Mouse (Mus musculus) natural killer cell, adult 2 months (primary cell): ENCODE measurements at regions not wholly inside any gene's neighbourhood (a gene's known extent, or its start where the extent isn't known, plus 50 kb on each side); places are given as distances from the start of the nearest gene placed in this dataset.

Source experiments
- DNase-seq, 2 experiments: peaks; one replicate each; pipeline ENCODE4 v3.0.0; 2022; ENCODE audit warnings: low spot score in 2 of 2

DNA sequence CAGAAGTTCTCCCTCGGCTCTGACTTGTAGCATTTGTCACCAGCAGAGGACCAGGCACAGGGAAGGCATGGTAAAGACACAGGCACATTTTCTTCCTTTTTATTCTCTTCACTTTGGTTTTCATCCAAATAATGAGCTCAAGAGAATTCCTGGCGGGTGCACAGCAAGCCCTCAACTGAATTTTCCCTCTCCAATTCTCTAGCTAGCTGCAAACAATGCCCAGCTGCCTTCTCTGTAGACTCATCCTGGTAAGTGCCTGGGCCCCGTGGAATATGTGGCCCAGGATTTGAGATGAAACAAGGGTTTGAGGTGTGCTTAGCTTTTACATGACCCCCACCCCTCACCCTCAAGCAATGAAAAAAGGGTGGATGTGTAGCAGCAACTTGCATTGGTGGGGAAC, 90.4 kb downstream of the Otol1 start:
- no peak for DNase-seq

DNA sequence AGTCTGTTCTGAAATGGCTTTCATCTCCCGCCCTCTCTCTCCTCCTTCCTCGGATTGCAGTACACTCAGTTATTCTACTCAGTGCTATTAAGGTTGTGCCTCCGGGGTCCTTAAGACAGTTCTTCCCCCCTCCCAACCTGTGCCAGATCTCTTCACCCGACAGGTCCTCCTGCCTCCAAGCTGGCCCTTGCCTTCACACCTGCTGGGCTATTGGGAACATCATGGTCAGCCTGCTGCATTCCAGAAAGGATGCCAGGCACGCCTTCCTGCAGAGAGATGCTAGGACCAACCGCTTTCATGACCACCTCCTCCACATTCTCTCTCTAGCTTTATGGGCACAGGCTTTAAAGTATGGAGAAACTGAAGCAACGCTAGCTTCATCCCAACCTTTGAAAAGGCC, 94.7 kb downstream of the Otol1 start:
- no peak for DNase-seq

- no peak for DNase-seq
Measured at GRCm38 (mm10) chr3:70102593-70103213, 95.3 kb downstream of the Otol1 start.

DNA sequence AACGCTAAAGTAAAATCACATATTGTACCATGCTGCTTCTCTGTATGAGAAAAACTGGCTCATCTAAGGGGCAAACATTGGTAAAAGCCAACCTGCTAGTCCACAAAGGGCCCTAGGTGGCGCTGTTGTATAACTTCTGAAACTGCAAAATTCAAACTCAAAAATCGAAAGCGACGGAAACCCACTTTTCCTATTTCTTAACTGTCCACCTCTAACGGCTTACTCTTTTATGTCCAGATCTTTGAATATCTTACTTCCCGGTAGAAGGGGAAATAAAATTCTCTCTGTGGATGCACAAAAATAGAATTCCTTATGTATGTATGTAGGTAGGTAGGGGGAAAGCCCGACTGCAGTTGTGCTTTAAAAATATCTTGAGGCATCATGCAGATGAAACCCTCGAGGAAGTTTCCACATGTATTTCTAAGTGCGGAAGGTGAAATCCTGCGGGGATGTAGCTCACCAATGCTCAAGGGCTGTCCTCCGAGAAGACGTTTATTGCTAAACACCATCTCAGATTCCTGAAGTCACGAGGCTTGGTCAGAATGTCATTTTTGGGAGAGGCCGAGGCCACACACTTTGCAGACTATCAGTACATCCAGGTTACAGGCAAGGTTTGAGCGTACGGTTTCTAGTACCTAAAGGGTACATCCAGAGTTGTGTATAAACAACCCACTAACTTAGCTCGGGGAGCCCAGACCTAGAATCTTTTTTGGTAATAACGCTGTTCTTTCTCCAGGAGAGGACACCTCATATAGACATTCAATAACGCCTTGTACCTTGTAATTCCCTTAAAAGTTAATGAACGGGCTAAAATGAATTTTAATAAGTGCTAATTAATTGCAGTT, 96.8 kb downstream of the Otol1 start:
- DNase-seq: peak; percentile 5 to 40

GRCm38 (mm10) chr3:70104828-70105399, 97.5 kb downstream of the Otol1 start:
- no peak for DNase-seq

GRCm38 (mm10) chr3:70105561-70105960, 98.1 kb downstream of the Otol1 start:
- DNase-seq: no peak

DNA sequence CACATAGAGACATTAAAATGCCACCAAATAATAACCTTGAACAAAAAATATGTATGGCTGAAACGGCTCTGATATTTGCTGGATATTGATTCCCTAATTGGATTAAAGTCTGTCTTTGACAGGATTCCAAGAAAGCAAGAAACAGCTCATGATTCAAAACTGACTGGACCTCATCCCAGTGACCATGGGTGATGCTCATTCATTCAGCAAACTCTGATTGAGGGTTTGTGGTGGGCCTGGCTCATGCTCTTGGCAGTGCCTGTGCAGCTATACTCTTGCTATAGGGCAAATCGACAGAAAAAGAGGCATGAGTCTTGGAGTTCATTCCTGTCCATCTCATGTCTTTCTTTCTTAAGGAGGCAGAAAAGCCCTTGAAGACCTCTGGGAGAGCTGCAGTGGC, 98.7 kb downstream of the Otol1 start:
- DNase-seq: no peak

DNA sequence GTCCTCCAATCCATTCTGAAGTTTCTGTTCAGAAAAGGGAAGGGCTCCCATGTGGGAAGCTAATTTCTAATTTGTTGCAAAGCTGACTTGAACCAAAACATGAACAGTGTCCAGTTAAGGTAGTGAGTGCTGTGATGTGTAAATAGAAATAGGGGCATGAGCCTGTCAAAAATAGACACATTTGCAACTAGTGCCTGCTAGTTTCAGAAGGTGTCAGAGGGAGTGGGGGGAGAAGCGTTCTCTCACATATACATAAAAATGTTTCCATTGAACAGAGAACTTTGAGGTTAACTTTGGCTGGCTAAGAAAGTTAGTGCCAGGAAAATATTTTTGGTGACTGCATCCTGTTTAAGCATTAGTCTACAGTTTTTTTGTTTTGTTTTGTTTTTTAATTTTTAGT, 118.8 kb downstream of the Otol1 start:
- no peak for DNase-seq

GRCm38 (mm10) chr3:70130241-70131029, 123.0 kb downstream of the Otol1 start:
- no peak for DNase-seq

- no peak for DNase-seq
Measured at GRCm38 (mm10) chr3:70134963-70135362, 127.5 kb downstream of the Otol1 start.

GRCm38 (mm10) chr3:70138488-70138887, 131.1 kb downstream of the Otol1 start:
- DNase-seq: no peak

DNA sequence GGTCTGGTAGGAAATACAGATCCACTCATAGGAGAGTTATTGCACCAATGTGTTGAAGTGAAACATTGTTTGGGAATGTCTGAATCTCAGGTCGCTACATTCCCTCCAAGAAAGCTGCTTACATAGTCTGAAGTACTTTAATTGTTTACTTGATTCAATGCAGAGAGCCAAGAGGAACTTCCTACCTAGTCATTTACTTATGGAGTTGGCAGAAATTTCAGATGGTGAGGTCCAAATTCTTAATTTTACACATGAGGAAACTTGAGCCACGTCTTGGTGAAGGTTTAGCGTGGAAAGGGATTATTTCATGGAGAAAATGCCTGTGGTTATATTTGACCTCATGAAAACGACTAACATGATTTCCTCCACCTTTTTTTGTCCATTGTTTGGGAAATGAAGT, 131.5 kb downstream of the Otol1 start:
- no peak for DNase-seq

- DNase-seq: no peak
Measured at GRCm38 (mm10) chr3:70145728-70146127, 138.3 kb downstream of the Otol1 start.

- no peak for DNase-seq
Measured at GRCm38 (mm10) chr3:70151156-70151555, 143.7 kb downstream of the Otol1 start.

GRCm38 (mm10) chr3:70160043-70160442, 152.6 kb downstream of the Otol1 start:
- DNase-seq: no peak

DNA sequence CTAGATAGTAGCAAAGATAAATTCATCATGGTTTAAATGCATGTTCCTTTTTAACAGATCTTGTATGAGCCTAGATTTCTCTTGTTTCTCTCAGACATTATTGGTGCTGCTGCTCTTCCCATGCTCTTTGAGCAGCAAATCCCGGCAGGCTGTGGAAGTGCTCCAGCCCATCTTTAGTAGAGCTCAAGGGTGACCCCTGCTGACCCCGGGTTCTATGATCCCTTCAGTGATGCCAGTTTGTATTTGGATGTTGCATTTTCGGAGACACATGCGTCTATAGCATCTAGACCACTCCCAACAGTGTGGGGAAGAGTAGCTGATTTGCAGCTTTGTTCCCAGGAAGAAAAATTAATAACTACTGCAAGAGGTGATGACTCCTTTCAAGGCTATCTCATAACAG, 164.3 kb downstream of the Otol1 start:
- no peak for DNase-seq

- DNase-seq: no peak
Measured at GRCm38 (mm10) chr3:70176391-70176790, 169.0 kb downstream of the Otol1 start.

DNA sequence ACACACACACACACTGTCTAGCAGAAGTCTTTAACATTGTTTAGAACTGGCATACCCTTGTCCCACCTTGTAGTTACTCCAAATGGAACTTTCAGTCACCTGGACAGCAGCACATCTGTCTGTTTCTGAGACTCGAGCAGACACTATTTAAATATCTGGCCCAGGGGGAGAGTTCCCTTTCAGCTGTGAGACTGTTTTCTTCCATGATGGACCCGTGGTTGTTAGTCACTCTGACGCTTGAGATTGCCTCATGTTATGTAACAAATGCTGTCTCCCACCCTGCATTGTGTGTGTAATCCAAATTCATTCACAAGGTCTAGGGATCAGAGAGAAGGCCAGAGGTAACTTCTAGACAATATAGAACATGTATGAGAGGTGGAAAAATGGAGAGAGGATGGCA, 174.2 kb downstream of the Otol1 start:
- DNase-seq: no peak

- no peak for DNase-seq
Measured at GRCm38 (mm10) chr3:70190741-70191140, 183.3 kb downstream of the Otol1 start.

DNA sequence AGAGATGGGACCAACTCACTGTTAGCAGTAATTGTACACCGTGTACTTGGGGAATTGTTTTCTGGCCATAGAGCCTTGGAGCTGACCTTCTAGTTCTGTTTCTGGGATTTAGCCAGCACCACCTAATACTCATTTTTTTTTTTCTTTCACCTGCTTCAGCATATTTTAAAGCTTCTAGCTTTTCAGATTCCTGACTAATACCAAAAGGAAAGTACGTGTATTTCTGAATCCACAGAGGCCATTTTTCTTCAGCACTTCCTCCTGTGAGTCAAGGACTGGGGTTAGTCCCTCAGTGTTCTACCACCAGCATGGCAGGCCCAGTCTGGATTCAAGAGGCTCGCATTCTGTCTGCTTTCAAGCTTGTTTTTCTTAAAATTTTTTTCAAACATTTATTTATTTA, 189.3 kb downstream of the Otol1 start:
- no peak for DNase-seq

- no peak for DNase-seq
Measured at GRCm38 (mm10) chr3:70198890-70199289, 191.5 kb downstream of the Otol1 start.

- DNase-seq: no peak
Measured at GRCm38 (mm10) chr3:70201334-70201943, 194.0 kb downstream of the Otol1 start.
